Mouse (Mus musculus) effector memory CD4-positive, alpha-beta T cell, adult 7 months (primary cell): ENCODE data around the gene Gm8297. TPM values are rescaled to one million over a fixed set of nuclear protein-coding genes. Genes with fewer than 3 reads are reported as not detected.

Experiments
- polyA plus RNA-seq: library from polyadenylated mRNA; unstranded; fragments of 100-300 nt; shearing (Covaris generic); gene quantifications from one replicate; pipeline ENCODE4 v1.2.1, GENCODE M21; 2017

The Gm8297 gene
- not detected for polyA plus RNA-seq

GRCm38 (mm10) chr14:4983635-4984034 is at the start of gene Gm8297:
Gene Gm8297, plus strand, starts transcription at chr14:4983935.

GRCm38 (mm10) chr14:5015591-5015990 is 31.9 kb downstream of the Gm8297 start, which contains the start of gene Gm3298:
Gene Gm3298, plus strand, starts transcription at chr14:5015891.

Other genes starting within 250 kb of the Gm8297 start
- gene Gm9602, start 207.6 kb upstream of the Gm8297 start, polyA plus RNA-seq, result not detected
- not detected for gene Gm3269, start 145.8 kb upstream of the Gm8297 start, polyA plus RNA-seq
- not detected for gene Gm3264, start 128.4 kb upstream of the Gm8297 start, polyA plus RNA-seq
- gene Gm3278, start 91.5 kb upstream of the Gm8297 start, polyA plus RNA-seq, result not detected
- gene Gm3298, start 32.0 kb downstream of the Gm8297 start, polyA plus RNA-seq, result not detected
- gene 4930555G01Rik, start 66.7 kb downstream of the Gm8297 start, polyA plus RNA-seq, result 0.35 TPM
- not detected for gene Gm8281, start 87.1 kb downstream of the Gm8297 start, polyA plus RNA-seq
- not detected for gene Gm8279, start 147.6 kb downstream of the Gm8297 start, polyA plus RNA-seq
- gene Gm3317, start 180.6 kb downstream of the Gm8297 start, polyA plus RNA-seq, result not detected
- gene Gm8271, start 201.9 kb downstream of the Gm8297 start, polyA plus RNA-seq, result not detected